Mouse (Mus musculus): ENCODE results near the gene Spata25. TPM values are rescaled to one million over a fixed set of nuclear protein-coding genes. Genes with fewer than 3 reads are reported as not detected.
A peak's percentile ranks its signal among the peaks of the same experiment; 100 is the strongest.
"Not testable (repeated sequence)": the region's sequence is repeated elsewhere in the genome, so short reads cannot be mapped to it uniquely, and the experiment has no call there.

The Spata25 gene
- under 1 TPM; 0.45 to 0.58 TPM for total RNA-seq (2021)
- long read RNA-seq, experiment 1, result 0 reads
- long read RNA-seq, experiment 2, result 0 reads

DNA sequence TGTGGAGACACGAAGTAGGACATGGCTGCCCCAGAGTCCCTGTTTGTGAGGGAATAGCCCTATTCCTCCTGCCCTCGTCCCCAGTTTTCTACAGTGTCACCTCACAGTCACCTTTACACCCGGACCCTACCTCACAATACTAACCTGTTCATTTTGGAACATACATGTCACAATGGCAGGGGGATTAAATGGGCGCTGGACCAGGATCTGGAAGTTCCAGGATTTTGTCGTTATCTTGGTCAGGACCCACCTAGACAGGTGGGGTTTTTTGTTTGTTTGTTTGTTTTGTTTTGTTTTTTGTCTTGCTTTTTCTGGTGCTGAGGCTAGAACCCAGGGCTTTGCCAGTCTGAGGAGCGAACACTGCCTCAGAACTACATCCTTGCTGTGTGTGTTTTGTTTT is at the start of gene Spata25:
Spata25 (minus strand) TSS at position 101 of the 400 bp plus-strand sequence.
- no peak within 1 kb of the TSS for H3K27ac ChIP-seq
- TF ChIP-seq CTCF (IDR thresholded peaks at IDR 0.05), result no peak
- DNase-seq (ENCODE audit: extremely low spot score in 1 of 2, low spot score in 2 of 2), result no peak
- intact Hi-C loops (cut with DNase I), result no loop called here
- H3K4me3 ChIP-seq, result no peak within 1 kb of the TSS

DNA sequence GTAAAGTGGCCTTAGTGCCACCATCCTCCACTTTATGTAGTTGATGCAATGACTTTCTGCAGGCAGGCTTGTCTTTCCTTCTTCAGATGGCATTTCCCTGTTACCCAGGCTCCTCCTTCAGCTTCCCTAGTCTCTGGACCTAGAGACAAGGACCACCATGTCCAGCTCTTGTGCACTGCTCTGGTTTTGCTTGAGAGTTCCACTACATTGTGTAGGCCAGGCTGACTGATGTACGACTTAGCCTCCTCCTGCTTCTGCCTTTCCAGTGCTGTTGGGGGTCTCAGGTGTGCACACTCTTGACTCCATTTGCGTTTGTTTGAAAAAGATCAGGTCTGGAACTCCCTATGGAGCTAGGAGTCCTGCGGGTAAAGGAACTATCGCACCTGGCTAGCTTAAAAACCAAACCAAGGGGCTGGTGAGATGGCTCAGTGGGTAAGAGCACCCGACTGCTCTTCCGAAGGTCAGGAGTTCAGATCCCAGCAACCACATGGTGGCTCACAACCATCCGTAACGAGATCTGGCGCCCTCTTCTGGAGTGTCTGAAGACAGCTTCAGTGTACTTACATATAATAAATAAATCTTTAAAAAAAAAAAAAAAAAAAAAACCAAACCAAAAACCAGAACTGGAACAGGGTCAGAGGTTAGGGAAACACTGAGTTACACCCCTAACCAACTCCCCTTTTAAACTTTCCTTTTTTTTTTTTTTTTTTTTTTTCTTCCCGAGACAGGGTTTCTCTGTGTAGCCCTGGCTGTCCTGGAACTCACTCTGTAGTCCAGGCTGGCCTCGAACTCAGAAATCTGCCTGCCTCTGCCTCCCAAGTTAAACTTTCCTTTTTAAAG is 49.3 kb upstream of the Spata25 start:
- H3K4me3 ChIP-seq; intact Hi-C loops (cut with DNase I); DNase-seq (ENCODE audit: extremely low spot score in 1 of 2, low spot score in 2 of 2): not testable (repeated sequence)
- peak overlapping the region; percentile 100; the same call in 1 of the 2 replicates for H3K27ac ChIP-seq
- TF ChIP-seq CTCF (IDR thresholded peaks at IDR 0.05), result peak; percentile 9

DNA sequence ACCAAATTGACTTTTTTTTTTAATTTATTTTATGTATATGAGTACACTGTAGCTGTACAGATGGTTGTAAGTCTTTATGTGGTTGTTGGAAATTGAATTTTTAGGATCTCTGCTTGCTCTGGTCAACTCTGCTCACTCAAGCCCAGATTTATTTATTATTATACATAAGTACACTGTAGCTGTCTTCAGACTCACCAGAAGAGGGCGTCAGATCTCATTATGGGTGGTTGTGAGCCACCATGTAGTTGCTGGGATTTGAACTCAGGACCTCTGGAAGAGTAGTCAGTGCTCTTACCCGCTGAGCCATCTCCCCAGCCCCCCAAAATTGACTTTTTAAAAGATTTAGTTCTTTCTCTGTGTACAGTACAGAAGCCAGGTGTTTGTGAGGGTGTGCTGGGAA is 47.3 kb upstream of the Spata25 start:
- H3K4me3 ChIP-seq; intact Hi-C loops (cut with DNase I); DNase-seq (ENCODE audit: extremely low spot score in 1 of 2, low spot score in 2 of 2): not testable (repeated sequence)
- H3K27ac ChIP-seq, result peak overlapping the region; percentile 76; the same call in 1 of the 2 replicates
- TF ChIP-seq CTCF (IDR thresholded peaks at IDR 0.05), result peak; percentile 33

DNA sequence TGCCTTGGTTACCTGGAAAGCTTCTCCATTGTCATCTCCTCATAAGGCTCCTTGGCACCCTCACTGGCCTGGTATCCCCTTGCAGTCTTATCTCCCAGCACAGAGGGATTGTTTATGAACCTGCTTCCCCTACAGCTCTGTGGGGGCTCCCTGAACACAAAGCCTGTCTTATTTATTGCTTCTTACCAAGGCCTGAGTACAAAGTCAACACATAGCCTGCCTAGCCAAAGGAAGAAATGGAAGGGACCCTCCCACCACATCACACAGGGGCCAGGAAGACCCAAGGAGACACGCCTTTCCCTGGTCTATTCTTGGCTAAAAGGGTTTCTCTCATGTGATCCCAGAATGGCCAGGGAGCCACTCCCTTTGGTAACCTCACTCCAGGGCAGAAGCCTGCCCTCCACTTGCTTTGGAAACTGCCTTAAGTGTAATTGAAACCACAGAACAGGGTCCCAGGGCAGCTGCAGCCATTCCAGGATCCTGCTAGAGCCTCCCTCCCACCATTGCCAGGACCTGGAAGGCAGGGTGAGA is 46.0 kb upstream of the Spata25 start:
- peak overlapping the region; percentile 76 for H3K27ac ChIP-seq
- intact Hi-C loops (cut with DNase I), result no loop called here
- no peak for DNase-seq (ENCODE audit: extremely low spot score in 1 of 2, low spot score in 2 of 2)
- no peak overlapping the region for H3K4me3 ChIP-seq
- no peak for TF ChIP-seq CTCF (IDR thresholded peaks at IDR 0.05)

DNA sequence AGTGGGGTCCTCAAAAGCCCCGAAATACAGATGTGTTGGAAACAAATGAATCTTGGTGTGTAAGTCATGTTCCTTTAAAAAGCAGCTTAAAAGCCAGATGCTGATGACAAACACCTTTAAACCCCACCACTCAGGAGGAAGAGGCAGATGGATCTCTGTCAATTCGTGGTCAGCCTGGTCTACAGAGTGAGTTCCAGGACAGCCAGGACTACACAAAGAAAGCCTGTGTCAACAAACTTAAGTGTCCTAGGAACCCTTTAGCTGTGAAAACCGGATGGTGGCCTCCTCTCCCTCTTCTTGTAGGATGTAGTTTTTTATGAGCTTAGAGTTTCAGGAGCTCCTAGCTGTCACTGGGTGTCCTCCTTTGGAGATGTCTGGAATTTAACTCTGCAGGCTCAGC is 45.3 kb upstream of the Spata25 start:
- intact Hi-C loops (cut with DNase I), result no loop called here
- no peak overlapping the region for H3K4me3 ChIP-seq
- TF ChIP-seq CTCF (IDR thresholded peaks at IDR 0.05), result no peak
- DNase-seq (ENCODE audit: extremely low spot score in 1 of 2, low spot score in 2 of 2), result no peak
- H3K27ac ChIP-seq, result peak overlapping the region; percentile 67

DNA sequence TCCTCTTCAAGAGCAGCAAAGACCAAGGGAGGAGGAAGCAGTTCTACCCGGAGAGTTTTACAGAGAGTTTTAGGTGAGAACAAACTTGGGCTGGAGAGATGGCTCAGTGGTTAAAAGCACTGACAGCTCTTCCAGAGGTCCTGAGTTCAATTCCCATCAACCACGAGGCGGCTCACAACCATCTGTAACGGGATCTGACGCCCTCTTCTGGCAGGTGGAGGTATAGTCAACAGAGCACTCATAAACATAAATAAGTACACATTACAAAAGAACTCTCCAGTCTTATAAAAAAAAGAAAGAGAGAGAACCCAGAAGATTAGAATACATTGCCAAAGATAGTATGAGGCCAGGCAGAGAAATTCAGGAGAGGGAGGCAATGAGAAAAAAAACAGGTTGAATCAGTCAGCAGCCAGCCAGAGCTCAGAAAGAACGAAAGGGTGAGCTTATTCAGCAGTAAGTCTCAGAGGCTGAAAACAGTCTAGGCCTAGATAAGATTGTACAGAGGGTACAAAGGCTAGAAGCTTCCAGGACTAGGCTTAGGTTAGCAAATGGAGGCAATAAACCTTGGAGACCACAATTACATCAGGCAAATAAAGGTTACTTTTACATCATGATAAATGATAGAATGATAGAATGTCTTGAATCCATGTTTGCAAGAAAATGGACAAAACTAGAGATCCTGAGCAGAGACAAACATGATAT is 43.4 kb upstream of the Spata25 start:
- Histone ChIP-seq H3K4me3 (no peak overlapping the region), H3K27ac (no peak overlapping the region)
- intact Hi-C loops (cut with DNase I), result no loop called here
- TF ChIP-seq CTCF (IDR thresholded peaks at IDR 0.05), result no peak; the same call in 1 of the 2 replicates
- no peak for DNase-seq (ENCODE audit: extremely low spot score in 1 of 2, low spot score in 2 of 2)

DNA sequence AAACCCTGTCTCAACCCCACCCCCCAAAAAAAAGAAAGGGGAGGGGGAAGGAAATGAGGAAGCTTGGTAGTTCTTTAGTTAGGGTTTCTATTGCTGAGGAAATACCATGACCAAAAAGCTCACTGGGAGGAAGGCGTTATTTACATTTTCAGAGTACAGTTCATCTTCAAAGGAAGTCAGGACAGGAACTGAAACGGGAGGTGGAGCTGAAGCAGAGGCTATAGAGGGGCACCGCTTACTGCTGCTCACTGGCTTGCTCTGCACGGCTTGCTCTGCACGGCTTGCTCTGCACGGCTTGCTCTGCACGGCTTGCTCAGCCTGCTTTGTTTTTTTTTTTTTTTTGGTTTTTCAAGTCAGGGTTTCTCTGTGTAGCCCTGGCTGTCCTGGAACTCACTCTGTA is 40.2 kb upstream of the Spata25 start:
- no peak for TF ChIP-seq CTCF (IDR thresholded peaks at IDR 0.05)
- intact Hi-C loops (cut with DNase I), result no loop called here
- no peak for DNase-seq (ENCODE audit: extremely low spot score in 1 of 2, low spot score in 2 of 2)
- H3K4me3 ChIP-seq, result no peak overlapping the region
- H3K27ac ChIP-seq, result no peak overlapping the region

DNA sequence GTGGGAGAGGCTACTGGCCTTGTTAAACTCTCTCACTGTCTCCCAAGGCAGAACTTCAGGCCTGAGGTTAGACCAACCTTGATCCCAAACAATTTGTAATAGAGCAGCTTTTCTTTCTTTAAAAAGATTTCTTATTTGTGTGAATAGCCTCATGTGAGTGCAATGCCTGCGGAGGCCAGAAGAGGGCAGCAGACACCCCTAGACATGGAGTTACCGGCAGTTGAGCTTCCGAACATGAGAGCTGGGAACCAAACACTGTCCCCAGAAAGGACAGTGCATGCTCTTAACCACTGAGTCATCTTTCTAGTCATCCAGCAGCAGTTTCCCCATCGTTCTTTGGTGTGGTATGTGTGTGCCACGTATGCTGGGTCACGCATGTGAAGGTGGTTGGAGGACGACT is 39.2 kb upstream of the Spata25 start:
- peak; percentile 50 for TF ChIP-seq CTCF (IDR thresholded peaks at IDR 0.05)
- Histone ChIP-seq H3K27ac (peak overlapping the region; percentile 62), H3K4me3 (no peak overlapping the region)
- DNase-seq (ENCODE audit: extremely low spot score in 1 of 2, low spot score in 2 of 2), result no peak
- intact Hi-C loops (cut with DNase I), result no loop called here

DNA sequence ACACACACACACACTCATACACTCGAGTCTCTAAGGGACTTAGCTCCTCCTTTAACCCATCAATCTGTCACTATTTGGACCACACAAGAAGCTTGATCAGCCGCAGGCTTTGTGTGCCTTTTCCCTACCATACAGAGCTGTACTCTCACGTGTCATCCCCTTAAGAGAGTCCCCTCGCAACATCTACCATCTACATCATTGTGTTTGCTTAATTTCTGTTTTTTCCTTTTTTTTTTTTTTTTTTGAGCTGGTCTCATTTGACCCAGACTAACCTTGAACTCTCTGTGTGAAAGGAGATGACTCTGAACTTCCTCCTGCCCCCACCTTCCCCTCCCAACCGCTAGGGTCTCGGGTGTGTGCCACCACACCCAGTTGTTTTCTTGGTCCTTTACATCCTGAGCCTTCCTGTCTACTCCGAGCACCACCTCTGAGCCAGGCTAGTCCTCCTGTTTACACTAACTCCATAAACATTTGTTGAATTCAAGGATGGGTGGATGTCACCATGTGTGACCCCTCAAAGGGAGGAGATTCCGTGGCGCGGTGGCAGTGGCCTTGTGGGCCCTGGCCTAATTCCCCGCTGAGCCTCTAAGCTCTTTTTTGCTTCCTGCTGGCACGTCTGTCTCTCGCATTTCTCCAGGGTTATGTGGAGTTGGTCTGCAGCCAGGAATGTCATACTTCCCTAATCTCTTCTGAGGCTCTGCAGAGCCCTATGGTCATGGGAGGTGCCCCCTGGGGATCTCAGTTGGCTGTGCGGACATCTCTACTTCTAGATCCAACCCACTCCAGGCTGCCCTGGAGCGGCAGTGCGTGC is 38.6 kb upstream of the Spata25 start:
- no peak; the same call in none of the 2 replicates for TF ChIP-seq CTCF (IDR thresholded peaks at IDR 0.05)
- intact Hi-C loops (cut with DNase I), result no loop called here
- Histone ChIP-seq H3K4me3 (no peak overlapping the region), H3K27ac (peak overlapping the region; percentile 62)
- DNase-seq (ENCODE audit: extremely low spot score in 1 of 2, low spot score in 2 of 2), result no peak

DNA sequence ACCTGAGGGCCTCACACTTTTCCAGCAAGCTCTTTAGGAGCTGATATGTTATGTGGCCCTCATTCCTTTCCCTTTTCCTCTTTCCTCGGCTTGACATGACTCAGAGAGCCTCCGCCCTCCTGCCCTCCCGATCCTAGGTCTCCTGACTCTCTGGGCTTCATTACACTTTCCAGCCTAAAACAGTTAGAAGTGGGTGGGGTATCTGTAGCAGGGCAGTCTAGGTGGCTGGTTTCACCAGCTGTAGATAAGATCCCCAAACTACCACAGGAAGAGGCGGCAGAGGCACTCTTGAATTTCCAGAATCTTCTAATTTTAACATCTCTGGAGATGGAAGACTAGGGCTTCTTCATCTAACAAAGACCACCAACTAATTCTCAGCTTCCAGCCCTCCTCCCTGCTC is 36.3 kb upstream of the Spata25 start:
- Histone ChIP-seq H3K4me3 (no peak overlapping the region), H3K27ac (no peak overlapping the region)
- no peak for DNase-seq (ENCODE audit: extremely low spot score in 1 of 2, low spot score in 2 of 2)
- no peak for TF ChIP-seq CTCF (IDR thresholded peaks at IDR 0.05)
- intact Hi-C loops (cut with DNase I), result no loop called here

DNA sequence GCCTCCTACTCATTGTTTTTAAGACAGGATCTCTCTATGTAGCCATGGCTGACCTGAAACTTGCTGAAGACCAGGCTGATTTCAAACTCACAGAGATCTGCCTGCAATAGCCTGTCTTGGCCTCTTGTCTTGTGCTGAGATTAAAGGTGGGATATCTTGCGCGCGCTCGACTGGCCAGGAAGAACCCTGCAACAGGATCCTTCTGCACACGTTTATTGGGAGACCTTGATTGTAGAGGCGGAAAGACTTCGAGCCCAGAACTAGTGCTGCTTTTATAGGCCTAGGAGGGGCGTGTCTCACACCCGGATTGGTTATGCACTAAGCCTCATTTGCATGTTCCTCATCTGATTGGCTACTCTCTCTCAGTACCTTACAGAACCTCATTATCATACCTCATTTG is 35.1 kb upstream of the Spata25 start:
- intact Hi-C loops (cut with DNase I); DNase-seq (ENCODE audit: extremely low spot score in 1 of 2, low spot score in 2 of 2); H3K4me3 ChIP-seq; H3K27ac ChIP-seq: not testable (repeated sequence)

Data from left cerebral cortex, adult 2 months (tissue).